In the genomic region with DNA sequence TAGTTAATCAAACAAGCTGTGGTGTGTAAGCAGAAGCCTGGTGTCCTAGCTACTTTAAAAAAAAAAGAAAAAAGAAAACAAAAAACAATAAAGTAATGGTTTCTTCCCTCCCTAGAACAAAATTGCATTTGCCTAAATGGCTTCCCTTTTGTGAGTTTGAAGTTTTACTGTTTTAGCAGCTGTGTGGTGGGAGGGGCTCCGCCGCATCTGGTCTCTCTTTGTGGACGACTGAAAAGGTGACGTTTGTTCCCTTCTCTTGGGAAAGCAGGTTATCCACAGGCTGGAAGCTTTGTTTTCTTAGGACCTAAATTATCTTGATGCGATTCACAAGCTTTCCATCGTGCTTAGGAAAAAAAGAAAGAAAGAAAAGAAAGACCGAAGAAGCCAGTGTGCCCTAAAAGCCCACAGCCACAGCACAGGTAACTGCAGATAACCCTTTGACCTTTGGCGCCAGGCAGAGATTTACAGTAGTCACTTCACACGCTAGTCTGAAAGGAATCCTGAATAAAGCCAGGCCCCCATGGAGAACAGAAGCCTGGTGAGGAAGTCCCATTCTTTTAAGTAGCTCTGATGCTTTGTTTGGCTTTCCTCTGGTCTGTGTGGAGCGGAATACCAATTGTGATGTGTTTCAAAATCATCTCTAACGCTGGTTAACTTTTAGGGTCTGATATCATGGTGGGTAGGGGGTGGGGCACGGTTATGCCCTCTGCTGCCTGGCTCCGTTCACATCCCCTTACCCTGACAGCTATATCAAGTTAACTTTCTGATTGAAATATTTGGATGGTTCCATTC, we compare ENCODE assay signal across 9 mouse cellular contexts. TPM values are rescaled to one million over a fixed set of nuclear protein-coding genes. Genes with fewer than 3 reads are reported as not detected.
DNase-seq lines count a peak whose midpoint lies in the region; ATAC-seq lines count a peak whose summit lies in the region.
"Had no signal": no experiment of that assay in that cellular context is flagged by ENCODE, and none has a peak within 500 bp of the region (broad histone marks: within the 10 kb centered on the region; RNA-seq: fewer than 3 reads in every experiment).

No protein-coding gene starts in this region.

- no peaks in the 10 kb centered on the region for H3K9me3 ChIP-seq in limb, embryonic 15.5 days

- peak overlapping the region; percentile 19 for H3K4me2 ChIP-seq in limb, embryonic 15.5 days

- 18% methylated on average over 13 of the region's 13 CpGs for WGBS in limb, embryonic 15.5 days

- no peaks in the 10 kb centered on the region for H3K27me3 ChIP-seq in limb, embryonic 15.5 days

- no peak overlapping the region for H3K9ac ChIP-seq in limb, embryonic 15.5 days

- no peaks in the 10 kb centered on the region for H3K36me3 ChIP-seq in limb, embryonic 15.5 days

- ATAC-seq in limb, embryonic 15.5 days (ENCODE audit: insufficient number of reproducible peaks, low FRiP score, low TSS enrichment, low read depth): no peak

- H3K4me1 ChIP-seq in limb, embryonic 15.5 days: peaks cover 9% of the 10 kb centered on the region

- no peak overlapping the region for H3K27ac ChIP-seq in limb, embryonic 15.5 days

- peak; percentile 40 for DNase-seq in thymus, postnatal 0 days (ENCODE audit: low spot score)
- DNase-seq in thymus, postnatal 25 days: no peak
- DNase-seq in heart, adult 9 months (ENCODE audit: low spot score in 2 of 2): peak; percentile 37 to 55
- DNase-seq in yolk sac, embryonic 10.5 days (ENCODE audit: low spot score): peak; percentile 48
- DNase-seq in c-Kit-positive CD71-positive TER-119-positive erythroid progenitor cells, embryonic 14.5 days (ENCODE audit: low spot score): no peak
- DNase-seq in adrenal gland, postnatal 10 days: no peak
- DNase-seq in cerebellum, postnatal 25 days: no peak

- no peak overlapping the region for H3K4me3 ChIP-seq in limb, embryonic 15.5 days

RNA-seq across cellular contexts. Expression of gene Pygo1, which starts 53.7 kb away (rescaled TPM):
- polyA plus RNA-seq in thymus, postnatal 0 days (2015; fragmentation: Nextera tagmentation; extraction: Ambion mirVana): 0.66 and 0.75 TPM in 2 replicates
- polyA plus RNA-seq in limb, embryonic 15.5 days (2015; fragmentation: Nextera tagmentation; extraction: Ambion mirVana): 4.9 and 5.5 TPM in 2 replicates
- 1 to 10 TPM; 3.5 to 5.0 TPM for total RNA-seq in adrenal gland, postnatal 10 days (2021)
- total RNA-seq: hematopoietic stem cell, adult 5-6 weeks had no signal

Comparison
In these comparisons a context has a peak if more than half of its experiments do, and no peak if none do; other contexts are left out.
1. DNase-seq: peak in thymus, postnatal 0 days (single experiment), heart, adult 9 months (2 of 2) and yolk sac, embryonic 10.5 days (single experiment); none in thymus, postnatal 25 days (single experiment), c-Kit-positive CD71-positive TER-119-positive erythroid progenitor cells, embryonic 14.5 days (single experiment), adrenal gland, postnatal 10 days (single experiment) and cerebellum, postnatal 25 days (0 of 2).